Mouse (Mus musculus): ENCODE measurements at regions not wholly inside any gene's neighbourhood (a gene's known extent, or its start where the extent isn't known, plus 50 kb on each side); places are given as distances from the start of the nearest gene placed in this dataset.

DNA sequence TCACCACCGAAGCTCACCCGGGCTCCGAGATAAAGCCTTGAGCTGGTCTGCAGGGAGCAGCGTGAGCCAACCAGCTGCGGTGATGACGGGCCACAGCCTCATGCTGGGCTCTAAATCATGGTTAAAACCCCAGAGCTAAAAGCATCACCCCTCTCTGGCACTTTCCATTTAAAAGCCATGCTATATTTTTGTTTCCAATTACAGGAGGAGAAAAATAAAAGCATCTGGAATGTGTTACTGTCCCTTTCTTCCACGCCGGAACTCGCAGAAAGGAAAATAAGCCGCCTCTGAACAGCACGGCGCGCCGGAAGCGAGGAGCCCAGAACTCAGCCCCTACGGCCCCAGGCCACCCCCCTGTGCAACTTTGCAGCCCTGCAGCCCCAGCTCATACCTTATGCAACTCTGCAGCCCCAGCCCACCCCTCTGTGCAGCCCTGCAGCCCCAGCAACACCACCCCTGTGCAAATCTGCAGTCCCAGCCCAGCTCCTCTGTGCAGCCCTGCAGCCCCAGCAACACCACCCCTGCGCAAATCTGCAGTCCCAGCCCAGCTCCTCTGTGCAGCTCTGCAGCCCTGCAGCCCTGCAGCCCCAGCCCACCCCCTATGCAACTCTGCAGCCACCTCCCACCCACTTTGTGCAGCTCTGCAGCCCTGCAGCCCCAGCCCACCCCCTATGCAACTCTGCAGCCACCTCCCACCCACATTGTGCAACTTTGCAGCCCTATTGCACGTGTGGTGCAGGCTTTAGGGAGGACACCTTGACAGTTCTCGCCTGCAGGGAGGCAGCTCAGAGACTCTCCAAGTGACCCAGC is 97.9 kb downstream of the Mis18a start:
- TF ChIP-seq CTCF (IDR thresholded peaks at IDR 0.05; ENCODE audit: low read depth, low read length) (no peak), POLR2A (IDR thresholded peaks at IDR 0.05; ENCODE audit: insufficient read depth, low read length) (no peak), EP300 (IDR thresholded peaks at IDR 0.05; ENCODE audit: insufficient read depth, low read depth, low read length) (no peak)

Data from ES-Bruce4 (cell line).